Mouse (Mus musculus) kidney, adult 18-20 months (tissue): ENCODE measurements around the gene Adcy5.
A peak's percentile ranks its signal among the peaks of the same experiment; 100 is the strongest.

Experiments
- DNase-seq: peaks from one replicate; pipeline ENCODE4 v3.0.0; 2021

Gene Adcy5

GRCm38 (mm10) chr16:35208796-35209195 is 54.1 kb downstream of the Adcy5 start:
- DNase-seq: no peak

GRCm38 (mm10) chr16:35209753-35210152 is 55.1 kb downstream of the Adcy5 start:
- no peak for DNase-seq

- DNase-seq: no peak
These were observed 60.4 kb downstream of the Adcy5 start for GRCm38 (mm10) chr16:35215047-35215446.

GRCm38 (mm10) chr16:35215498-35215897 is 60.8 kb downstream of the Adcy5 start:
- no peak for DNase-seq

GRCm38 (mm10) chr16:35216826-35217491 is 62.3 kb downstream of the Adcy5 start:
- no peak for DNase-seq

GRCm38 (mm10) chr16:35220412-35220811 is 65.7 kb downstream of the Adcy5 start:
- no peak for DNase-seq

- peak; percentile 7 for DNase-seq
These were observed 66.9 kb downstream of the Adcy5 start for GRCm38 (mm10) chr16:35221581-35221980.

- DNase-seq: no peak
These were observed 69.3 kb downstream of the Adcy5 start for GRCm38 (mm10) chr16:35223930-35224329.

- DNase-seq: no peak
These were observed 70.0 kb downstream of the Adcy5 start for GRCm38 (mm10) chr16:35224716-35225115.

- no peak for DNase-seq
These were observed 74.9 kb downstream of the Adcy5 start for GRCm38 (mm10) chr16:35229582-35229981.

GRCm38 (mm10) chr16:35232153-35232750 is 77.6 kb downstream of the Adcy5 start:
- DNase-seq: no peak

- DNase-seq: no peak
These were observed 78.7 kb downstream of the Adcy5 start for GRCm38 (mm10) chr16:35233329-35233728.

GRCm38 (mm10) chr16:35237091-35237490 is 82.4 kb downstream of the Adcy5 start:
- no peak for DNase-seq

GRCm38 (mm10) chr16:35239318-35239965 is 84.8 kb downstream of the Adcy5 start:
- DNase-seq: no peak

- DNase-seq: no peak
These were observed 85.5 kb downstream of the Adcy5 start for GRCm38 (mm10) chr16:35239966-35240730.

GRCm38 (mm10) chr16:35247364-35247763 is 92.7 kb downstream of the Adcy5 start:
- no peak for DNase-seq

- peak; percentile 43 for DNase-seq
These were observed 94.1 kb downstream of the Adcy5 start for GRCm38 (mm10) chr16:35248825-35249224.

GRCm38 (mm10) chr16:35249763-35250162 is 95.1 kb downstream of the Adcy5 start:
- DNase-seq: peak; percentile 15

GRCm38 (mm10) chr16:35251690-35252089 is 97.0 kb downstream of the Adcy5 start:
- DNase-seq: no peak

GRCm38 (mm10) chr16:35252967-35253366 is 98.3 kb downstream of the Adcy5 start:
- no peak for DNase-seq

- DNase-seq: no peak
These were observed 101.3 kb downstream of the Adcy5 start for GRCm38 (mm10) chr16:35255981-35256380.

- peak; percentile 83 for DNase-seq
These were observed 115.8 kb downstream of the Adcy5 start for GRCm38 (mm10) chr16:35270353-35270934.

GRCm38 (mm10) chr16:35270945-35271344 is 116.3 kb downstream of the Adcy5 start:
- no peak for DNase-seq
